Mouse (Mus musculus) forebrain, postnatal 0 days (tissue): ENCODE results near the gene Tas1r3. TPM values are rescaled to one million over a fixed set of nuclear protein-coding genes. Genes with fewer than 3 reads are reported as not detected.

ENCODE experiments used
- ATAC-seq: fragments of 200-750 bp; cut with Nextera tagmentation; 2 replicates; pipeline ENCODE4 v1.8.0; 2017; ENCODE audit warnings: mild to moderate bottlenecking, moderate library complexity
- DNase-seq: peaks from one replicate; pipeline ENCODE4 v3.0.0-alpha.2; 2015
- H3K27ac ChIP-seq: fragments of 300-500 bp; sonication (generic); 2 replicates; pipeline ENCODE4 v1.5.1; 2014; ENCODE audit warnings: low read depth, mild to moderate bottlenecking, antibody characterized with exemption, low read length, moderate library complexity, mixed read lengths
- H3K27me3 ChIP-seq: fragments of 300-500 bp; sonication (generic); 2 replicates; pipeline ENCODE4 v1.6.1; 2014; ENCODE audit warnings: mild to moderate bottlenecking, low read length, mixed read lengths; ENCODE audit not compliant: insufficient read depth
- H3K36me3 ChIP-seq: fragments of 300-500 bp; sonication (generic); 2 replicates; pipeline ENCODE4 v1.6.1; 2014; ENCODE audit warnings: mild to moderate bottlenecking, moderate library complexity; ENCODE audit not compliant: insufficient read depth
- H3K4me1 ChIP-seq: fragments of 300-500 bp; sonication (generic); 2 replicates; pipeline ENCODE4 v1.6.1; 2014; ENCODE audit warnings: antibody characterized with exemption; ENCODE audit not compliant: insufficient read depth
- H3K4me2 ChIP-seq: fragments of 300-500 bp; sonication (generic); 2 replicates; pipeline ENCODE4 v1.6.1; 2014; ENCODE audit warnings: low read depth, mild to moderate bottlenecking, moderate library complexity
- H3K4me3 ChIP-seq: fragments of 300-500 bp; sonication (generic); 2 replicates; pipeline ENCODE4 v1.5.1; 2014; ENCODE audit warnings: low read depth, low read length, mixed read lengths
- H3K9ac ChIP-seq: fragments of 300-500 bp; sonication (generic); 2 replicates; pipeline ENCODE4 v1.6.1; 2014; ENCODE audit warnings: mild to moderate bottlenecking
- H3K9me3 ChIP-seq: fragments of 300-500 bp; sonication (generic); 2 replicates; pipeline ENCODE4 v1.6.1; 2016; ENCODE audit warnings: low read length
- CTCF ChIP-seq: sonication (generic); IDR thresholded peaks from 2 replicates; pipeline ENCODE4 v1.5.1; 2016; ENCODE audit warnings: antibody characterized with exemption, control low read depth, low read depth
- WGBS: fragments of 180-500 bp; shearing (Covaris S2); extraction: QIAGEN DNeasy Blood & Tissue Kit; methylation state at CpG from one replicate; pipeline ENCODE4 v1.1.7; 2014; 5-methylcytosine and 5-hydroxymethylcytosine counted together
- polyA plus RNA-seq: library from polyadenylated mRNA; unstranded; fragments of >200 nt; fragmentation: Nextera tagmentation; extraction: Ambion mirVana; gene quantifications from 2 replicates; pipeline ENCODE4 v1.2.1, GENCODE M21; 2015
- total RNA-seq: library from RNA; depleted of rRNA; stranded (reverse); fragments of >200 nt; gene quantifications from 2 replicates; pipeline ENCODE4 v1.2.3, GENCODE M21; 2014

Tas1r3 gene
- total and polyA plus RNA-seq, 2 experiments from 2014 or later: 0.22 to 0.67 TPM

DNA sequence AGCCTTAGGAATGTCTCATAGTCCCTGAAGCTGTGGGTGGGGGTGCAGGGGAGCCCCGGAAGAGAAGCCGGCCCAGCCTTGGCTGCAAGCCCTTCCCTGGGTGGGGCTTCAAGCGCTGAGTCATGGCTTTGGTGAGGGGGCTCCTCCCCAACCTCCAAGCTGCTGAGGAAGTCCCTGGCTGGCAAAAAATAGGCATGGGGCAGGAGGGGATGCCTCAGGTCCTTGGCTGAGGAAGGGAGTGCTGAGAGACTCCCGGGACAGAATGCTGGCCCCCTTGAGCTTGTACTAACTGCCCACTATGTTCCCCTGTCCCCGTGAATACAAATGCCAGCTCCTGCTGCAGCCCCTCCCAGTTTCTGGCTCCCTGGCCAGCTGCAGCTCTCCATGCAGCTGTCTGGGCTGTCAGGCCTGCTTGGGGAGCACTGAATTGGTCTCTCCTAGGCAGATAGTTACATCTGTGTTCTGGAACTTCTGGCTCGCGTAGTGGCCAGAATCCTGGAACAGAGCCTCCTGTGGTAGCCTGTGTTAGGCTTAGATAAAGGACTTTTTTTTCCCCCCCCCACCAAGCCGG is 31.2 kb upstream of the Tas1r3 start:
- ATAC-seq (no peak), DNase-seq (peak; percentile 36)
- Histone ChIP-seq H3K27ac (peak overlapping the region; percentile 72), H3K9me3 (no peaks in the 10 kb centered on the region), H3K4me2 (peak overlapping the region; percentile 97), H3K4me3 (peak overlapping the region; percentile 92), H3K36me3 (peaks cover 38% of the 10 kb centered on the region), H3K9ac (peak overlapping the region; percentile 98; the same call in 1 of the 2 replicates), H3K27me3 (no peaks in the 10 kb centered on the region), H3K4me1 (peaks cover 32% of the 10 kb centered on the region)
- WGBS: 19% methylated on average over 8 of the region's 8 CpGs
- TF ChIP-seq CTCF: no peak

DNA sequence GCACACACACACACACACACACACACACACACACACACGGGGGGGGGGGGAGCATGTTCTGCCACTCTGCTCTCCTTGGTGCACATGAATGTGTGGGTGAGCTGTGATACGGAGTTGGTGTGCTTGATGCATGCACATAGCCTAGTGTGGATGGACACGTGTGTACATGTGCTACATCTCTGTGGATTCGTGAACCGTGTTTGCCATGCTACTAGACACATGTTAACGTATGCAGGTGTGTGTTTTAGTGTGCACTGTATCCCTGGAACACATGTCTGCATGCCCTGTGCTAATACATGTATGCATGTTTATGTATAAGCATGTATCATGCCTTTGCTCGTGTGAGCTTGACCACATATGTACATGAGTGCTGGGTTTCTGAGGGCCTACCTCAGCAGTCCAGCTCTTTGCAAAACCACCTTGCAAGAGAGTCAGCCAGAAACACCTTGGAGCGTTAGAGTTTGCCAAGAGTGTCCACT is 30.1 kb upstream of the Tas1r3 start:
- Histone ChIP-seq H3K9me3 (no peaks in the 10 kb centered on the region), H3K4me2 (peak overlapping the region; percentile 97), H3K27me3 (no peaks in the 10 kb centered on the region), H3K27ac (no peak overlapping the region), H3K36me3 (peaks cover 38% of the 10 kb centered on the region), H3K4me3 (peak overlapping the region; percentile 92), H3K4me1 (peaks cover 32% of the 10 kb centered on the region), H3K9ac (peak overlapping the region; percentile 98)
- TF ChIP-seq CTCF: no peak
- 62% methylated on average over 8 of the region's 8 CpGs for WGBS
- ATAC-seq (no peak), DNase-seq (no peak)

DNA sequence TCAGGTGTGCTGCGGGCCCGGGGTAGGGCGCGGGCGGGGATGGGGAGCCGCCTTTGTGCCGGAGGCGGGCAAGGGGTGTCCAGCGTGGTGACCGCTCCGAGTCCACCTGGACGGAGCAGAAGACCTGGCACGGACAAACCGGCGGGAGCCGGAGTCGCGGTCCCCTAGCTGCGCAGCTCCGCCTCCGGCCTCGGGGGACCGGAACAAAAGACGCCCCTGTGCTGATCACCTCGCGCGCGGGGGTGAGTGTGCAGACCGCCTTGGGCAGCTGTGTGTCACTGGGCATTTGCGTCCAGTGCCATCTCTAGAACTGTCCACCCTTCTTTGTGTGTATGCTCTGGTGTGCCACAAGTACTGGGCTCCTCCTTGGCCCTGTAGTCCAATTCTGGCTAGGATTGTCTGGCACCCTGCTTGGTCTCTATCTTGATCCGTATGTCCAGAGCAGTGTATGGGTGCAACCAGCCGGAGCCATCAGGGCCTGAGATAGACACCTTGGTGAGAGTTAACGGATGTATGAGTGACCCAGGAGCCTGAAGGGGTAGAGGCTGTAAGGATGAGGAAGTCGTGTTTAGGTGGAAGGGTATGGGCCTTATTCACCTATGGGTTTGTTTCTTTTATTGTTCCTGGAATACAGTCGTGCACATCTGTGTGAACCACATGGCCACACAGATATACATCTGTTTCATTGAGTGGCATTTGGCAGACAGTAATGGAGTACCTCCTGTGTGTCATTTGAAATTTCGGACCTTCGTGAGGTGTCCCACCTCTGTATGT is 29.5 kb upstream of the Tas1r3 start:
- 3% methylated on average over 37 of the region's 37 CpGs for WGBS
- Histone ChIP-seq H3K4me1 (peaks cover 32% of the 10 kb centered on the region), H3K9ac (peak overlapping the region; percentile 98), H3K36me3 (peaks cover 41% of the 10 kb centered on the region), H3K9me3 (no peaks in the 10 kb centered on the region), H3K27me3 (no peaks in the 10 kb centered on the region), H3K4me3 (peak overlapping the region; percentile 92), H3K27ac (peak overlapping the region; percentile 100), H3K4me2 (peak overlapping the region; percentile 97)
- no peak for TF ChIP-seq CTCF
- DNase-seq: peak; percentile 40
- peak; percentile 18 for ATAC-seq

DNA sequence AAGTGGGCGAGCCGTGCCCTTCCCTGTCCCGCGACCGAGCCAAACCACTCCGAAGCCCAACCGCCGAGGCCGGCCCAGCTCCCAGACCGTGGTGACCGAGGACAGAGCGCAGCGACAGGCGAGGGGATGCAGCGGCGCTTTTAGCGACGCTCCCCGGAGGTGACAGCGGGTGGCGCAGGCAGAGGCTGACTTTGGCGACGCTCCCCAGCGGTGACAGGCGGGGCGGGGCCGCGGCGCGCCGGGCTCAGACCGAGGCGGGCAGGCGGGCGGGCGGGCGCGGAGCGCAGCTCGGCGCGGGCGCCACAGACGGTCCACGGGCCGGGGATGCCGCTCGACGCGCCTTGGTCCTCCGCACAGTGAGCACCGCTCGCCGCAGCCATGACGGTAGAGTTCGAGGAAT is 28.9 kb upstream of the Tas1r3 start:
- peaks cover 44% of the 10 kb centered on the region for H3K36me3 ChIP-seq

DNA sequence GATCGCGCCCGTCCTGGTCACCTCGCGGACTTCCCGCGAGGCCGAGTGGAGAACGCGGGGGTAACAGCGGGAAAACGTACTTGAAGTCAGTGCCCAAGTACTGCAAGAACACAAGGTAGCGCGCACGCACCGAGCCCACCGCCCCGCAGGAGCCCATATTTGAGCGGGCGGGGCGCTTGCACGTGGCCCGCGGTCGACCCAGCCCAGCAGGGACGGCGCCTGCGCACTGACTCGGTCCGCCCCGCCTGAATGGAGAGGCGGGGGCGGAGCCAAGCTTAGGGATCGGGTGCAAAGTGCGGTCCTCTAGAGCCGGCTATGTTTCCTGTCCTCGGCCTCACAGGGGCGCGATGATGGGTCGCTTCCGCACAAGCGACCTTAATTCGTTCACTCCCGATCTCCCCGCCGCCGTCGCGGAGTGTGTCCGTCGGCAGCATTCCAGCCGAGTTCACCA is 28.4 kb upstream of the Tas1r3 start, which contains the start of the genes Pusl1 and Acap3:
Pusl1 (minus strand) TSS at position 231 of the 451 bp plus-strand sequence.
Acap3 (plus strand) TSS at position 272 of the 451 bp plus-strand sequence.
- TF ChIP-seq CTCF: no peak
- H3K4me1 ChIP-seq: peaks cover 32% of the 10 kb centered on the region
- H3K4me3 ChIP-seq: peak within 1 kb of the TSS; percentile 92
- peak within 1 kb of the TSS; percentile 97 for H3K4me2 ChIP-seq
- DNase-seq (peak; percentile 99), ATAC-seq (peak; percentile 89)
- no peaks in the 10 kb centered on the region for H3K9me3 ChIP-seq
- no peaks in the 10 kb centered on the region for H3K27me3 ChIP-seq
- H3K9ac ChIP-seq: peak within 1 kb of the TSS; percentile 98
- H3K36me3 ChIP-seq: peaks cover 44% of the 10 kb centered on the region
- WGBS: 2% methylated on average over 52 of the region's 52 CpGs
- peak within 1 kb of the TSS; percentile 100 for H3K27ac ChIP-seq

More for the DNA sequence above, 28.9 kb upstream of the Tas1r3 start:
- Histone ChIP-seq H3K4me1 (peaks cover 32% of the 10 kb centered on the region), H3K27ac (peak overlapping the region; percentile 100), H3K4me2 (peak overlapping the region; percentile 97), H3K9ac (peak overlapping the region; percentile 98), H3K4me3 (peak overlapping the region; percentile 92), H3K27me3 (no peaks in the 10 kb centered on the region), H3K9me3 (no peaks in the 10 kb centered on the region)
- under 1% methylated on average over 51 of the region's 56 CpGs for WGBS
- ATAC-seq: peak; percentile 92
- peak; percentile 94 for DNase-seq
- peak; percentile 61 for TF ChIP-seq CTCF

- no peak for DNase-seq
- ATAC-seq: no peak
- Histone ChIP-seq H3K4me2 (peak overlapping the region; percentile 97), H3K36me3 (peaks cover 44% of the 10 kb centered on the region), H3K27ac (peak overlapping the region; percentile 100; the same call in 1 of the 2 replicates), H3K4me1 (peaks cover 32% of the 10 kb centered on the region), H3K9me3 (no peaks in the 10 kb centered on the region), H3K9ac (peak overlapping the region; percentile 98), H3K4me3 (peak overlapping the region; percentile 92), H3K27me3 (no peaks in the 10 kb centered on the region)
- no peak for TF ChIP-seq CTCF
- 3% methylated on average over 34 of the region's 34 CpGs for WGBS
These were observed 27.9 kb upstream of the Tas1r3 start for GRCm38 (mm10) chr4:155891011-155891471.
